Mouse (Mus musculus) CD4-positive, CD25-positive, alpha-beta regulatory T cell, adult 2 months (primary cell): ENCODE measurements at regions not wholly inside any gene's neighbourhood (a gene's known extent, or its start where the extent isn't known, plus 50 kb on each side); places are given as distances from the start of the nearest gene placed in this dataset.

Source experiments
- DNase-seq: peaks from one replicate; pipeline ENCODE4 v3.0.0-alpha.2; 2012; ENCODE audit warnings: low read depth, low spot score

GRCm38 (mm10) chr13:84878178-84878849, 310.9 kb upstream of the Ccnh start:
- DNase-seq, result no peak

DNA sequence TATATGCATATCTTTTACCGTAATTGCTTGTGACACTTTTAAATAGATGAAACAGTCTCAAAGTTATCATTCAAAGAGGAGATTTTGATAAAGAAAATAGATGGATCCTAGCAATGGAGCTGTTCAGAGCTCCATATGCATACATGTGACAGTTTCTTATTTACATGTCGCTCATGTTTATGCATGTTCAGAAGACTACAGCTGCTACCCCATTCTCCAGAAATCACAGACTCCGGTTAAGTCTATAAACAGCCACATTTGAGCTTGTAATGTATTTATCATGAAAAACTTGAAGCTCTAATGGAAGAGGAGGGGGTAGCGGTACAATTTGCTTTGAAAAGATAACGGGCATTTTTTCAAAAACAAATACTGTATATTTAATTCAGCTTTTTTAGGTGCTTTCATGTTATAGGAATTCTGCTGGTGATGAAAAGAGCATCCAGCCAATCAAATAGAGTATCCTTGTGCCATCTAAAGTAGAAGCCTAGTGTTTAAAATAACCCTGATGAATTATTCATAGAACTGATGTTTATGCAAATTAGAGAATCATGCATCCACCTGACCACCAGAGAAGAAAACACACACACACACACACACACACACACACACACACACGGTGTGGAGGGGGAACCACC, 283.7 kb upstream of the Ccnh start:
- no peak for DNase-seq

DNA sequence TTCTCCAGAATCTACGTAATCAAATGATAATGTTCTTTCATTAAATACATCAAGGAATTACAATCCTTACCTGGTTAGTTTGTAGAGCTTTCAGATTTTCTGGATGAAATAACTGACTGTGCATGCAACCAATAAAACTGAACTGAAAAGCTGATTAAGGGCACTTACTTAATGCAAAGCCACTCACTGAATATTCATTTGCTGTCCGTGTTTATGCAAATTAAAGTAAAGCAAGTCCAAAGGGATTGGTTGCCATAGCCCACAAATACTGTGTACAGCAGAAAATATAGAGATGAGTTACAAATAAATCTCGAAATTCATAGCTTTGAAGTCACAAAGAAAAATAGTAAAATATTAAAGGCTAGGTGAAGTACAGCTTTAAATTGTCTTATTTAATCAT, 283.2 kb upstream of the Ccnh start:
- DNase-seq, result no peak

DNA sequence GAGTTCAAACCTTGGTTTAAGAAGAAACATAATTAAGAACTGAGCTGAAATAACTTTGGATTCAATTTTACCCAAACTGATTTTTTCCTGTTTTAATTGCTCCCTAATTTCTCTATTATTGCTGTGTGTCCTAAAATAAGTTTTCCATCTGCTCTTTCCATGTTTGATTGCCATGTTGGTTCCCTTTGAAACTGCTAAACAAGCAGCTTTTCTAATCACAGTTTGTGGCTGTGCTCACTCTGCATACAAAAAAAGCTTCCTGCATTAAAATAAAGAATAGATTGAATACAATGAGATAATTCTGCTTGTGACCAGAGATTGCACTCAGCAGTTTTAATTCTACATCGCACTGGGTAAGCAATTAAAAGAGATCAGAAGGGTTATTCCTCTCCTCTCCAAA, 257.9 kb upstream of the Ccnh start:
- no peak for DNase-seq

- no peak for DNase-seq
These were observed 253.6 kb upstream of the Ccnh start for GRCm38 (mm10) chr13:84935610-84936009.

- DNase-seq, result no peak
These were observed 249.5 kb upstream of the Ccnh start for GRCm38 (mm10) chr13:84939695-84940094.

DNA sequence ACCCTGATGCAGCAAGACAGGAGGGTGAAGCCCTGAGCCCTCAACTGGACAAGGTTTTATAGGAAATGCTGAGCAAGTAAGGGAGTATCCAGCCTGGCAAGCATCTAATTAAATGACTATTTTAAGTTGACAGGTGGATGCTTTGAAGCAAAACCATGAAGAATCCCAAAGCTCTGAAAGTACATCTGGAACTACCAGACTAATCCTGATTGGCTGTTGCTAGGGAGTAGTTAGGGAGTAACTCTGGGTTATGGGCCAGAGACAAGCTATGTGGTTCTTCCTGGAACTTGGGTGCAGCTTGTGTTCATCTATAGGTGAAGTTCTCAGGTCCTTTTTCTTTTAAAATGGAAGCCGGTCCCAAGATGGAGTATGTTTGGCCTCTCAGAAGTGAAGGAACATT, 248.3 kb upstream of the Ccnh start:
- no peak for DNase-seq

GRCm38 (mm10) chr13:84950873-84951272, 238.3 kb upstream of the Ccnh start:
- DNase-seq, result peak; percentile 33

GRCm38 (mm10) chr13:84953161-84953560, 236.0 kb upstream of the Ccnh start:
- DNase-seq, result no peak

- no peak for DNase-seq
These were observed 235.4 kb upstream of the Ccnh start for GRCm38 (mm10) chr13:84953760-84954159.

DNA sequence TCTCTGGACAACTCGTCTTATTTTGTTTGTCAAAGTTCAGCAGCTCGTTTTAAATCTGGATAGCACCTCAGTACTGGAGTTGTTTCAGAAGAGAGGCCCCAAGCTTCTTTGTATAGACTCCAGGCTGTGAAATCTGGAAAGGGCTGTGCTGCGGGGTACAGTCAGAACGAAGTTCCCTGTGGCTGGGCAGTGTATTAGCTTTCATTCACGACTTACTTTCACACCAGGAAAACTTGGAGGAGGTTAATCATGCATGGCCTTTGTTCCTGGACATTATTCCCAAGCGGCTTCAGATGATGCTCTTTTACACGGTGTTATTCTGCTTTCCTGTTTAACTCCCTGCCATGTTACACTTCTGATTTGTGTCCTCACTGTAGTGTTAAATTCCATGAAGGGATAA, 220.3 kb upstream of the Ccnh start:
- DNase-seq, result no peak
